Mouse (Mus musculus): ENCODE measurements around the gene Camk1d.
A peak's percentile ranks its signal among the peaks of the same experiment; 100 is the strongest.

Camk1d gene

GRCm38 (mm10) chr2:5709911-5710310 lies 4.4 kb downstream of the Camk1d start:
- no peak for DNase-seq (ENCODE audit: low read depth, low spot score)

- DNase-seq (ENCODE audit: low read depth, low spot score) = no peak
Observed at GRCm38 (mm10) chr2:5707871-5708733, 6.2 kb downstream of the Camk1d start.

GRCm38 (mm10) chr2:5706618-5707017 lies 7.7 kb downstream of the Camk1d start:
- no peak for DNase-seq (ENCODE audit: low read depth, low spot score)

GRCm38 (mm10) chr2:5702370-5702769 lies 11.9 kb downstream of the Camk1d start:
- no peak for DNase-seq (ENCODE audit: low read depth, low spot score)

GRCm38 (mm10) chr2:5700931-5701330 lies 13.4 kb downstream of the Camk1d start:
- no peak for DNase-seq (ENCODE audit: low read depth, low spot score)

GRCm38 (mm10) chr2:5698451-5698850 lies 15.9 kb downstream of the Camk1d start:
- DNase-seq (ENCODE audit: low read depth, low spot score) = no peak

- no peak for DNase-seq (ENCODE audit: low read depth, low spot score)
Observed at GRCm38 (mm10) chr2:5694094-5694493, 20.2 kb downstream of the Camk1d start.

- DNase-seq (ENCODE audit: low read depth, low spot score) = no peak
Observed at GRCm38 (mm10) chr2:5691729-5692128, 22.6 kb downstream of the Camk1d start.

GRCm38 (mm10) chr2:5683366-5683765 lies 30.9 kb downstream of the Camk1d start:
- no peak for DNase-seq (ENCODE audit: low read depth, low spot score)

- DNase-seq (ENCODE audit: low read depth, low spot score) = no peak
Observed at GRCm38 (mm10) chr2:5681909-5682308, 32.4 kb downstream of the Camk1d start.

GRCm38 (mm10) chr2:5681302-5681701 lies 33.0 kb downstream of the Camk1d start:
- no peak for DNase-seq (ENCODE audit: low read depth, low spot score)

GRCm38 (mm10) chr2:5679055-5679454 lies 35.3 kb downstream of the Camk1d start:
- DNase-seq (ENCODE audit: low read depth, low spot score) = no peak

GRCm38 (mm10) chr2:5677472-5677871 lies 36.8 kb downstream of the Camk1d start:
- DNase-seq (ENCODE audit: low read depth, low spot score) = no peak

- DNase-seq (ENCODE audit: low read depth, low spot score) = no peak
Observed at GRCm38 (mm10) chr2:5676786-5677185, 37.5 kb downstream of the Camk1d start.

- DNase-seq (ENCODE audit: low read depth, low spot score) = no peak
Observed at GRCm38 (mm10) chr2:5676143-5676483, 38.2 kb downstream of the Camk1d start.

- DNase-seq (ENCODE audit: low read depth, low spot score) = peak; percentile 48
Observed at GRCm38 (mm10) chr2:5675431-5676142, 38.7 kb downstream of the Camk1d start.

GRCm38 (mm10) chr2:5674512-5674911 lies 39.8 kb downstream of the Camk1d start:
- no peak for DNase-seq (ENCODE audit: low read depth, low spot score)

- no peak for DNase-seq (ENCODE audit: low read depth, low spot score)
Observed at GRCm38 (mm10) chr2:5673816-5674215, 40.5 kb downstream of the Camk1d start.

- DNase-seq (ENCODE audit: low read depth, low spot score) = no peak
Observed at GRCm38 (mm10) chr2:5672906-5673589, 41.3 kb downstream of the Camk1d start.

GRCm38 (mm10) chr2:5670146-5670545 lies 44.2 kb downstream of the Camk1d start:
- no peak for DNase-seq (ENCODE audit: low read depth, low spot score)

GRCm38 (mm10) chr2:5669498-5670040 lies 44.7 kb downstream of the Camk1d start:
- no peak for DNase-seq (ENCODE audit: low read depth, low spot score)

- DNase-seq (ENCODE audit: low read depth, low spot score) = no peak
Observed at GRCm38 (mm10) chr2:5668940-5669339, 45.4 kb downstream of the Camk1d start.
